Mouse (Mus musculus) olfactory bulb, adult 2 months (tissue): ENCODE data around the gene Pik3c2g. TPM values are rescaled to one million over a fixed set of nuclear protein-coding genes. Genes with fewer than 3 reads are reported as not detected.
A peak's percentile ranks its signal among the peaks of the same experiment; 100 is the strongest.

ENCODE experiments used
- H3K27ac ChIP-seq: fragments of 200-500 bp; 2 replicates; pipeline ENCODE4 v1.5.1; 2012; ENCODE audit warnings: low read depth, low read length; ENCODE audit not compliant: insufficient read depth
- H3K4me1 ChIP-seq: fragments of 200-500 bp; 2 replicates; pipeline ENCODE4 v1.6.1; 2012; ENCODE audit warnings: low read length; ENCODE audit not compliant: control insufficient read depth, insufficient read depth
- H3K4me3 ChIP-seq: fragments of 200-500 bp; 2 replicates; pipeline ENCODE4 v1.5.1; 2012; ENCODE audit warnings: mild to moderate bottlenecking, low read depth, low read length, moderate library complexity; ENCODE audit not compliant: insufficient read depth
- CTCF ChIP-seq: fragments of 200-500 bp; IDR thresholded peaks from 2 replicates; pipeline ENCODE4 v1.5.1; 2012; ENCODE audit warnings: low read depth, mild to moderate bottlenecking, low read length, moderate library complexity; ENCODE audit not compliant: insufficient read depth
- POLR2A ChIP-seq: fragments of 200-500 bp; IDR thresholded peaks from 2 replicates; pipeline ENCODE4 v1.6.1; 2012; ENCODE audit warnings: mild to moderate bottlenecking, low read depth, low read length, moderate library complexity; ENCODE audit not compliant: insufficient read depth
- WGBS: fragments of 180-500 bp; shearing (Covaris S2); methylation state at CpG from one replicate; pipeline ENCODE4 v1.1.7; 2018; 5-methylcytosine and 5-hydroxymethylcytosine counted together
- polyA plus RNA-seq: library from polyadenylated mRNA; stranded (reverse); fragments of >200 nt; gene quantifications from 2 replicates; pipeline ENCODE4 v1.2.4, GENCODE M21; 2012; ENCODE audit warnings: low replicate concordance; ENCODE audit not compliant: missing spikeins, insufficient read depth, insufficient read length

Pik3c2g gene
- polyA plus RNA-seq, 1 experiment: not detected

- H3K4me1 ChIP-seq: peaks cover 2% of the 10 kb centered on the region; the same call in 1 of the 2 replicates
- 35% methylated on average over 6 of the region's 6 CpGs for WGBS
- H3K4me3 ChIP-seq: no peak overlapping the region
- TF ChIP-seq POLR2A (no peak), CTCF (no peak)
- H3K27ac ChIP-seq: peak overlapping the region; percentile 57; the same call in 1 of the 2 replicates
Observed at GRCm38 (mm10) chr6:139877476-139878361, 290.7 kb downstream of the Pik3c2g start.

- Histone ChIP-seq H3K4me1 (peaks cover 2% of the 10 kb centered on the region; the same call in 1 of the 2 replicates), H3K4me3 (no peak overlapping the region), H3K27ac (no peak overlapping the region)
- TF ChIP-seq POLR2A: no peak
- no peak for TF ChIP-seq CTCF
- 33% methylated on average over 1 of the region's 1 CpGs for WGBS
Observed at GRCm38 (mm10) chr6:139878362-139878696, 291.3 kb downstream of the Pik3c2g start.

- Histone ChIP-seq H3K4me3 (no peak overlapping the region), H3K4me1 (peaks cover 3% of the 10 kb centered on the region; the same call in 1 of the 2 replicates), H3K27ac (no peak overlapping the region)
- TF ChIP-seq CTCF: no peak
- TF ChIP-seq POLR2A: no peak
- WGBS: 81% methylated on average over 2 of the region's 2 CpGs
Observed at GRCm38 (mm10) chr6:139882076-139882475, 295.1 kb downstream of the Pik3c2g start.

- TF ChIP-seq CTCF (no peak), POLR2A (no peak)
- Histone ChIP-seq H3K4me1 (peaks cover 7% of the 10 kb centered on the region), H3K27ac (peak overlapping the region; percentile 88), H3K4me3 (no peak overlapping the region)
Observed at GRCm38 (mm10) chr6:139887175-139887574, 300.2 kb downstream of the Pik3c2g start.

GRCm38 (mm10) chr6:139895637-139896036 lies 308.6 kb downstream of the Pik3c2g start:
- H3K27ac ChIP-seq: no peak overlapping the region; the same call in 1 of the 2 replicates
- no peaks in the 10 kb centered on the region for H3K4me1 ChIP-seq
- H3K4me3 ChIP-seq: no peak overlapping the region
- WGBS: 70% methylated on average over 2 of the region's 2 CpGs
- TF ChIP-seq CTCF (no peak), POLR2A (no peak)

- Histone ChIP-seq H3K4me1 (no peaks in the 10 kb centered on the region), H3K4me3 (no peak overlapping the region), H3K27ac (no peak overlapping the region)
- TF ChIP-seq CTCF: no peak
- no peak for TF ChIP-seq POLR2A
- WGBS: 89% methylated on average over 8 of the region's 8 CpGs
Observed at GRCm38 (mm10) chr6:139899630-139900151, 312.7 kb downstream of the Pik3c2g start.

GRCm38 (mm10) chr6:139901801-139902200 lies 314.8 kb downstream of the Pik3c2g start:
- H3K4me3 ChIP-seq: no peak overlapping the region
- no peak overlapping the region for H3K27ac ChIP-seq
- TF ChIP-seq POLR2A: no peak
- no peak for TF ChIP-seq CTCF
- no peaks in the 10 kb centered on the region for H3K4me1 ChIP-seq
- whole genome bisulfite sequencing: 79% methylated on average over 4 of the region's 4 CpGs

GRCm38 (mm10) chr6:139907138-139907537 lies 320.1 kb downstream of the Pik3c2g start:
- 74% methylated on average over 4 of the region's 4 CpGs for WGBS
- Histone ChIP-seq H3K4me1 (no peaks in the 10 kb centered on the region), H3K4me3 (no peak overlapping the region), H3K27ac (no peak overlapping the region)
- TF ChIP-seq POLR2A: no peak
- TF ChIP-seq CTCF: no peak

GRCm38 (mm10) chr6:139908997-139909669 lies 322.1 kb downstream of the Pik3c2g start:
- Histone ChIP-seq H3K27ac (no peak overlapping the region), H3K4me3 (no peak overlapping the region), H3K4me1 (no peaks in the 10 kb centered on the region)
- WGBS: 65% methylated on average over 12 of the region's 12 CpGs
- TF ChIP-seq CTCF: no peak
- TF ChIP-seq POLR2A: no peak
